Mouse (Mus musculus) limb, embryonic 10.5 days (tissue): ENCODE results near the gene Copz1. TPM values are rescaled to one million over a fixed set of nuclear protein-coding genes. Genes with fewer than 3 reads are reported as not detected.

ENCODE experiments used
- DNase-seq: peaks from one replicate; pipeline ENCODE4 v3.0.0-alpha.2; 2017; ENCODE audit warnings: low spot score
- H3K27ac ChIP-seq: fragments of 300-500 bp; sonication (generic); 2 replicates; pipeline ENCODE4 v1.5.1; 2016; ENCODE audit warnings: mild to moderate bottlenecking
- H3K27me3 ChIP-seq: fragments of 300-500 bp; sonication (generic); 2 replicates; pipeline ENCODE4 v1.6.1; 2016; ENCODE audit warnings: low read depth, mild to moderate bottlenecking; ENCODE audit not compliant: poor library complexity, severe bottlenecking
- H3K36me3 ChIP-seq: fragments of 300-500 bp; sonication (generic); 2 replicates; pipeline ENCODE4 v1.6.1; 2016; ENCODE audit warnings: mild to moderate bottlenecking, moderate library complexity
- H3K4me1 ChIP-seq: fragments of 300-500 bp; sonication (generic); 2 replicates; pipeline ENCODE4 v1.6.1; 2016
- H3K4me3 ChIP-seq: fragments of 300-500 bp; sonication (generic); 2 replicates; pipeline ENCODE4 v1.5.1; 2016; ENCODE audit warnings: mild to moderate bottlenecking, moderate library complexity
- H3K9me3 ChIP-seq: fragments of 300-500 bp; sonication (generic); replicated peaks from 2 replicates; pipeline ENCODE4 v1.6.1; 2016; ENCODE audit warnings: mild to moderate bottlenecking
- WGBS: fragments of 180-500 bp; shearing (Covaris S2); methylation state at CpG from one replicate; pipeline ENCODE4 v1.1.7; 2016; 5-methylcytosine and 5-hydroxymethylcytosine counted together
- polyA plus RNA-seq: library from polyadenylated mRNA; unstranded; fragments of >200 nt; fragmentation: Nextera tagmentation; extraction: Ambion mirVana; gene quantifications from 2 replicates; pipeline ENCODE4 v1.2.1, GENCODE M21; 2016

The Copz1 gene
- polyA plus RNA-seq, 1 experiment from 2014 or later = 309 TPM

DNA sequence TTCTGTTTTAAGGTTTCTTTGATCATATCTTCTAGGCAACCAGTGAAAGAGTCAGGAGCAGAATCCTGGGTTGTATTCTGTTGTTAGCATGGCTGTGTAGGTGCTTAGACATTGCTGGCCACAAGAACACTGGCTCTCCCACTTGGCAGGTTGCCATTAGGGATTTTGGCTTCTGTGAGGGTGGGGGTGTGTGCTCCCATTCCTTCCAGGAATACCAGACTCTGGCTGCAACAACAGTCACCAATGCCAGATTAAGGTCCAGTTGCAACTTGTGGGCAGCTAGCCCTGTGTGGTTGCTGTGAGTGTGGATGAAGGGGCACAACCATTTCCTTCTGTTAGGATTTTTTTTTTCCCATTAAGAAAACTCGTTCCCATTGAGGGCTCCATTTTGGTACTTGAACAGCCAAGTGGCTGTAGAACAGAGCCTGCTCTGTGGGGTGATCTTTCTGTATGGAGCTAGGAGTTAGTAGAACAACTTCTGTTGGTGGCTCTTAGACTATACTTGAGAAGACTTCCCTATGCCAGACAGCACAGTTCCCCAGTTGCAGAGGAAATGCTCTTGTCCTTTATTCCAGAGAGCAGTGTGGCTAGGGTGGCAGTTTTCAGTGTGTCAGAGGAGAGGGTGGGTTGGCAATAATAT is 13.4 kb downstream of the Copz1 start:
- Histone ChIP-seq H3K27me3 (no peaks in the 10 kb centered on the region), H3K4me1 (peaks cover 52% of the 10 kb centered on the region), H3K9me3 (no peaks in the 10 kb centered on the region), H3K27ac (peak overlapping the region; percentile 2; the same call in 1 of the 2 replicates), H3K36me3 (peaks cover 36% of the 10 kb centered on the region), H3K4me3 (no peak overlapping the region)
- 88% methylated on average over 1 of the region's 1 CpGs for WGBS
- DNase-seq = no peak

DNA sequence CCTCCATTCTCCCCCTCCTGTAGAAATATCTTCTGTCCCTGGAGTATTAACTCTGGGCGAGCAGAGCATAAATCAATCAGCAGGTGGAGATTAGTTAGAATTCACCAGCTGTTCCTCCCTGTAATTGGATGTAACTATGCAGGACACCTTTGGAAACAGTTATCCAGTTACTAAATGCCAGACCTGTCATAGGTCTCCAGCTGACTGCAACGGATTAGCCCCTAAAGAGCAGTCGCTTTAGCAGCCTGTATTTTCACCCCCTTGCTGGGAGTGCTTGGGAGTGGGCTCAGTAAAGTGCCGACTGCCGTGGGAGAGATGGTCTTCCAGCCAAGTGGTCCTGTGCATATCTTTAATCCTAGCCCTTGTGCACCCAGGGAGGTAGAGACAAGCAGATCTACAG is 17.1 kb downstream of the Copz1 start:
- Histone ChIP-seq H3K27ac (peak overlapping the region; percentile 50), H3K4me3 (no peak overlapping the region), H3K36me3 (peaks cover 63% of the 10 kb centered on the region), H3K27me3 (no peaks in the 10 kb centered on the region), H3K9me3 (no peaks in the 10 kb centered on the region), H3K4me1 (peaks cover 58% of the 10 kb centered on the region)
- WGBS = 29% methylated on average over 5 of the region's 5 CpGs
- no peak for DNase-seq

GRCm38 (mm10) chr15:103290417-103290816 is 17.9 kb downstream of the Copz1 start:
- H3K27me3 ChIP-seq = no peaks in the 10 kb centered on the region
- no peak for DNase-seq
- H3K36me3 ChIP-seq = peaks cover 63% of the 10 kb centered on the region
- no peaks in the 10 kb centered on the region for H3K9me3 ChIP-seq
- peak overlapping the region; percentile 50 for H3K27ac ChIP-seq
- H3K4me1 ChIP-seq = peaks cover 58% of the 10 kb centered on the region
- no peak overlapping the region for H3K4me3 ChIP-seq
- WGBS = 78% methylated on average over 6 of the region's 6 CpGs

DNA sequence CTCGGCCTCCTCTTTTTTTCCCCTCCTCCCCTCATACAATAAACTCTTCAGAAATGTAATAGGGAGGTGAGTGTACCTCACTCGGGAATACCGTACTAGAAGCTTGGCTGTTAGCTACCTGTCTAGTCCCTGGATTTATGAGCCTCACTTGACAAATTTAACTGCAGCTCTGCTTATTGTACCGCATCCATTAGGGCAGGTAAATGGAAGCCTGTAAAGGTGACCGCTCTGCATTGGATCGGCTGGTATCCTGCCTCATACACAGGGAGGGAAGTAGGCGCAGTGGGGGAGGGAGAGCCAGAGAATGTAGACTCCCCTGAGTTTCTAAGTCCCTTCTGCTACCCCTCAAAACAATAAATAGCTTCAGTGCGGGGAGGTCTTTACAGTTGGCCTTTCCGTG is 18.3 kb downstream of the Copz1 start:
- H3K36me3 ChIP-seq = peaks cover 63% of the 10 kb centered on the region
- no peaks in the 10 kb centered on the region for H3K27me3 ChIP-seq
- H3K27ac ChIP-seq = peak overlapping the region; percentile 50
- H3K4me3 ChIP-seq = no peak overlapping the region
- peaks cover 58% of the 10 kb centered on the region for H3K4me1 ChIP-seq
- DNase-seq = no peak
- no peaks in the 10 kb centered on the region for H3K9me3 ChIP-seq
- WGBS = 75% methylated on average over 9 of the region's 9 CpGs

- H3K9me3 ChIP-seq = no peaks in the 10 kb centered on the region
- H3K36me3 ChIP-seq = peaks cover 66% of the 10 kb centered on the region
- H3K27me3 ChIP-seq = no peaks in the 10 kb centered on the region
- no peak for DNase-seq
- 90% methylated on average over 4 of the region's 4 CpGs for WGBS
- no peak overlapping the region for H3K27ac ChIP-seq
- peaks cover 70% of the 10 kb centered on the region for H3K4me1 ChIP-seq
- no peak overlapping the region for H3K4me3 ChIP-seq
Measured at GRCm38 (mm10) chr15:103292673-103293345, 20.3 kb downstream of the Copz1 start.

- no peak for DNase-seq
- Histone ChIP-seq H3K36me3 (peaks cover 71% of the 10 kb centered on the region), H3K4me3 (no peak overlapping the region), H3K9me3 (no peaks in the 10 kb centered on the region), H3K4me1 (peaks cover 70% of the 10 kb centered on the region), H3K27me3 (no peaks in the 10 kb centered on the region), H3K27ac (no peak overlapping the region)
- 100% methylated on average over 2 of the region's 2 CpGs for WGBS
Measured at GRCm38 (mm10) chr15:103293375-103293774, 20.9 kb downstream of the Copz1 start.

GRCm38 (mm10) chr15:103294649-103295048 is 22.1 kb downstream of the Copz1 start:
- DNase-seq = no peak
- H3K27me3 ChIP-seq = no peaks in the 10 kb centered on the region
- peaks cover 70% of the 10 kb centered on the region for H3K4me1 ChIP-seq
- no peak overlapping the region for H3K4me3 ChIP-seq
- H3K36me3 ChIP-seq = peaks cover 72% of the 10 kb centered on the region
- 76% methylated on average over 2 of the region's 2 CpGs for WGBS
- no peaks in the 10 kb centered on the region for H3K9me3 ChIP-seq
- H3K27ac ChIP-seq = peak overlapping the region; percentile 94

GRCm38 (mm10) chr15:103295851-103296250 is 23.3 kb downstream of the Copz1 start:
- H3K36me3 ChIP-seq = peaks cover 60% of the 10 kb centered on the region
- H3K4me1 ChIP-seq = peaks cover 70% of the 10 kb centered on the region

GRCm38 (mm10) chr15:103297313-103297712 is 24.8 kb downstream of the Copz1 start:
- no peak for DNase-seq
- Histone ChIP-seq H3K27me3 (no peaks in the 10 kb centered on the region), H3K27ac (peak overlapping the region; percentile 94), H3K4me3 (no peak overlapping the region), H3K9me3 (no peaks in the 10 kb centered on the region), H3K4me1 (peaks cover 79% of the 10 kb centered on the region), H3K36me3 (peaks cover 46% of the 10 kb centered on the region)
- 59% methylated on average over 6 of the region's 6 CpGs for WGBS

More at GRCm38 (mm10) chr15:103295851-103296250, 23.3 kb downstream of the Copz1 start:
- Histone ChIP-seq H3K27me3 (no peaks in the 10 kb centered on the region), H3K9me3 (no peaks in the 10 kb centered on the region), H3K27ac (peak overlapping the region; percentile 94), H3K4me3 (peak overlapping the region; percentile 26)
- 0% methylated on average over 5 of the region's 5 CpGs for WGBS
- DNase-seq = peak; percentile 72

GRCm38 (mm10) chr15:103298026-103298425 is 25.5 kb downstream of the Copz1 start:
- DNase-seq = no peak
- no peaks in the 10 kb centered on the region for H3K27me3 ChIP-seq
- peaks cover 39% of the 10 kb centered on the region for H3K36me3 ChIP-seq
- WGBS = 62% methylated on average over 3 of the region's 3 CpGs
- no peak overlapping the region for H3K4me3 ChIP-seq
- H3K4me1 ChIP-seq = peaks cover 87% of the 10 kb centered on the region
- no peaks in the 10 kb centered on the region for H3K9me3 ChIP-seq
- peak overlapping the region; percentile 94 for H3K27ac ChIP-seq

DNA sequence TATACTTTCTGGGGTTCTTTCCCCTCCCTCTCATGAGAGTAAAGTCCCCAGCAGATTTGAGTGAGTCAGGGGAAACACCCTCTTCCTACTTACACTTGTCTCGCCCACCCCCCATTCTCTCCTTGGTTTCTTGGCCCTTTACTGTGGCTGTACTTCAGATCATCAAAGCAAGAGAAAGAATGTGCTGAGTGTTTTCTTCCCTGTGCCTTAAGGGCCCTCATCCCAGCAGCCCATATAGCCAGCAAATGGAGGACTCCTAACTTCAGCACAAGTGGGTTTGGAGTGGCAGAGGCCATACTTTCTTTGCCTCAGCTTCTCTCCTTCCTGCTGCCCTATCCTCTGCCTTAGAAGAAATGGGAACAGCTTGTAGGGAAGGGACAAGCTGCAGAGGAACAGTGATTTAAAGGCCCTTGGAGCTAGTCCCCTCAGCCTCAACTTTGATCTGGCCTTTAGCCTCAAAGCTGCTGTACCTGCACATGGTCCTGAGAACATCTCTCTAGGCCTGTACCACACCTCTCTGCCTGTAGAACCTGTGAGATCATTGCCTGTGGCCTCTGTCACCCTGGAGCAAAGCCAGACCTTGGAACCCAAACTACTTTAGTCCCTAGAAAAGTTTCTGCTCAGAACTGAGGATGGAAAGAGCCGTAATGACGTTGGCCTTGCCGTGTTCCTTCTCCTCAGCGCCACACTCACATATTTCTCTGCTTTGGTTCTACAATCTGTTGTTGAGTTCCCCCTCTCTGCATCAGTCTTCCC is 26.5 kb downstream of the Copz1 start:
- Histone ChIP-seq H3K36me3 (peaks cover 29% of the 10 kb centered on the region), H3K9me3 (no peaks in the 10 kb centered on the region), H3K4me3 (peak overlapping the region; percentile 41; the same call in 1 of the 2 replicates), H3K27me3 (no peaks in the 10 kb centered on the region), H3K27ac (peak overlapping the region; percentile 94), H3K4me1 (peaks cover 97% of the 10 kb centered on the region)
- no peak for DNase-seq
- WGBS = 61% methylated on average over 5 of the region's 5 CpGs

GRCm38 (mm10) chr15:103299644-103300043 is 27.1 kb downstream of the Copz1 start:
- Histone ChIP-seq H3K4me3 (peak overlapping the region; percentile 41), H3K27ac (peak overlapping the region; percentile 94), H3K36me3 (peaks cover 29% of the 10 kb centered on the region), H3K4me1 (peaks cover 100% of the 10 kb centered on the region), H3K27me3 (no peaks in the 10 kb centered on the region), H3K9me3 (no peaks in the 10 kb centered on the region)
- no peak for DNase-seq
- WGBS = 27% methylated on average over 8 of the region's 8 CpGs

DNA sequence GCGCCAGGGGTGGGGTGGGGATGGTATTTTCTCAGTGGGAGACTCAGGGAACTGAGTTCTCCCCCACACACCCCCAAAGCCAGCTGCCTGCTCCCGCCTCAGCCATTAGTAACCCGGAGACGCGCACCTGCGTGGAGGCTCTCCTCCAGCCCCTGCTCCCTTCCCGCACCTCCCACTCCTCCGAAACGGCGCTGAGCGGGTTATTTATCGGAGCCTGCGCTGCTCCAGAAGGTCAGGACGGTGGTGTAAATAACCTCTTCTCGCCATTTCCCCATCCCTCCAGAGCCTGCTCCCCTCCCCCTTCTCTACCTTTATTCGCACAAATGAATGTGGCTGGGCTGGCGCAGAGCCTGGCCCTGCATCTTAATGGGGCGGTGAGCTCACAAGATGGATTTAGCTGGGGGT is 27.6 kb downstream of the Copz1 start:
- WGBS = 2% methylated on average over 18 of the region's 18 CpGs
- DNase-seq = peak; percentile 73

More for the DNA sequence above, 27.6 kb downstream of the Copz1 start:
- peak overlapping the region; percentile 94 for H3K27ac ChIP-seq
- H3K9me3 ChIP-seq = no peaks in the 10 kb centered on the region
- H3K36me3 ChIP-seq = peaks cover 29% of the 10 kb centered on the region
- H3K4me3 ChIP-seq = peak overlapping the region; percentile 41
- peaks cover 100% of the 10 kb centered on the region for H3K4me1 ChIP-seq
- H3K27me3 ChIP-seq = no peaks in the 10 kb centered on the region
